In the genomic region with DNA sequence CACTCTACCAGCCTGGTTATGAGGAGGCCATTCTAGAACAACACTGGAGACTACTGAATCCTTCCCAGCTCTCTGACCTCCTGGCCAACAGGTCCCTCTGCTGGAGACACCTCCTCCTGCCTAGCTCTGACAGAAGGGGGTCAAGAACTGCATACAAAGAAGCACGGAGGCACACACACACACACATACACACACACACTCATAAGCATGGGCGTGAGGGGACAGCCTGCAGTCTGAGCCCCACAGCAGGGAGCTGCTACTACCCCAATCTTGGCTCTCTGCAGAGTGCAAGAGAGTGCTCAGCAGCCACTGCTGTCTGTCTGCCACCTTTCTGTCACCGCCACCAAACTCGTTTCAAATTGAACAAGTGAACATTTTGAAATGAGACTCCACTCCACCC, we compare ENCODE assay signal across 9 mouse cellular contexts.
DNase-seq lines count a peak whose midpoint lies in the region; ATAC-seq and TF ChIP-seq lines count a peak whose summit lies in the region.
"Had no signal": no experiment of that assay in that cellular context is flagged by ENCODE, and none has a peak within 500 bp of the region (broad histone marks: within the 10 kb centered on the region; RNA-seq: fewer than 3 reads in every experiment).

No protein-coding gene starts in this region.

- peaks cover 16% of the 10 kb centered on the region for H3K4me1 ChIP-seq in forebrain, postnatal 0 days (ENCODE audit: insufficient read depth)
- H3K4me1 ChIP-seq in lung, embryonic 15.5 days: peaks cover 14% of the 10 kb centered on the region
- H3K4me1 ChIP-seq in stomach, embryonic 15.5 days: no peaks in the 10 kb centered on the region

- H3K9me3 ChIP-seq in forebrain, postnatal 0 days (ENCODE audit: low read length): no peaks in the 10 kb centered on the region
- H3K9me3 ChIP-seq in lung, embryonic 15.5 days: no peaks in the 10 kb centered on the region
- no peaks in the 10 kb centered on the region for H3K9me3 ChIP-seq in stomach, embryonic 15.5 days

- peak; percentile 31; the same call in 1 of the 2 replicates for TF ChIP-seq CTCF in layer of hippocampus, adult 2 months (conservative IDR thresholded peaks at IDR 0.05)
- peak; percentile 35; the same call in 1 of the 2 replicates for TF ChIP-seq CTCF in forebrain, postnatal 0 days (IDR thresholded peaks at IDR 0.05; ENCODE audit: low read depth)

- no peak for DNase-seq in layer of hippocampus, adult 2 months (ENCODE audit: low spot score in 2 of 2)
- no peak for DNase-seq in layer of hippocampus, adult 9-11 months
- DNase-seq in forebrain, postnatal 0 days: peak; percentile 80
- DNase-seq in ovary, postnatal 10 days (ENCODE audit: low spot score): no peak
- DNase-seq in layer of hippocampus, postnatal 36 days: no peak

- H3K27ac ChIP-seq in layer of hippocampus, adult 2 months: peak overlapping the region; percentile 39; the same call in 1 of the 2 replicates
- peak overlapping the region; percentile 96 for H3K27ac ChIP-seq in forebrain, postnatal 0 days (ENCODE audit: low read depth, low read length)
- peak overlapping the region; percentile 75 for H3K27ac ChIP-seq in lung, embryonic 15.5 days
- peak overlapping the region; percentile 57 for H3K27ac ChIP-seq in stomach, embryonic 15.5 days

- no peaks in the 10 kb centered on the region for H3K27me3 ChIP-seq in forebrain, postnatal 0 days (ENCODE audit: insufficient read depth, low read length)
- H3K27me3 ChIP-seq in lung, embryonic 15.5 days: no peaks in the 10 kb centered on the region; the same call in 1 of the 2 replicates
- H3K27me3 ChIP-seq in stomach, embryonic 15.5 days (replicated peaks): no peaks in the 10 kb centered on the region

- no peak overlapping the region for H3K9ac ChIP-seq in forebrain, postnatal 0 days
- H3K9ac ChIP-seq in lung, embryonic 15.5 days: no peak overlapping the region
- no peak overlapping the region for H3K9ac ChIP-seq in stomach, embryonic 15.5 days

- 4% methylated on average over 4 of the region's 4 CpGs for WGBS in forebrain, postnatal 0 days
- 14% methylated on average over 4 of the region's 4 CpGs for WGBS in lung, embryonic 15.5 days
- WGBS in stomach, embryonic 15.5 days: 18% methylated on average over 4 of the region's 4 CpGs

- ATAC-seq in forebrain, postnatal 0 days: peak; percentile 90
- peak; percentile 95 for ATAC-seq in lung, embryonic 15.5 days (ENCODE audit: borderline replicate concordance, extremely low read depth, low FRiP score, low TSS enrichment)
- no peak for ATAC-seq in stomach, embryonic 15.5 days (ENCODE audit: insufficient read depth, low FRiP score, low read depth)
- ATAC-seq in inflammation-experienced regulatory T-cells, adult 6 months: no peak

- H3K36me3 ChIP-seq in forebrain, postnatal 0 days (ENCODE audit: insufficient read depth): no peaks in the 10 kb centered on the region
- H3K36me3 ChIP-seq in lung, embryonic 15.5 days: no peaks in the 10 kb centered on the region
- H3K36me3 ChIP-seq in stomach, embryonic 15.5 days: no peaks in the 10 kb centered on the region

- no peak overlapping the region for H3K4me2 ChIP-seq in forebrain, postnatal 0 days (ENCODE audit: low read depth)
- H3K4me2 ChIP-seq in lung, embryonic 15.5 days: no peak overlapping the region
- H3K4me2 ChIP-seq in stomach, embryonic 15.5 days: no peak overlapping the region

- H3K4me3 ChIP-seq in layer of hippocampus, adult 2 months: no peak overlapping the region
- no peak overlapping the region for H3K4me3 ChIP-seq in forebrain, postnatal 0 days (ENCODE audit: low read depth, low read length)
- H3K4me3 ChIP-seq in lung, embryonic 15.5 days: no peak overlapping the region
- H3K4me3 ChIP-seq in stomach, embryonic 15.5 days (replicated peaks): no peak overlapping the region
- H3K4me3 ChIP-seq: myocyte had no signal

Comparison
In these comparisons a context has a peak if more than half of its experiments do, and no peak if none do; other contexts are left out.
1. H3K27ac ChIP-seq: peak in every context shown above with its lines; median percentile 96 in forebrain, postnatal 0 days; 75 in lung, embryonic 15.5 days; 57 in stomach, embryonic 15.5 days; 39 in layer of hippocampus, adult 2 months.
2. ATAC-seq: peak in forebrain, postnatal 0 days (single experiment) and lung, embryonic 15.5 days (single experiment); none in stomach, embryonic 15.5 days (single experiment) and inflammation-experienced regulatory T-cells, adult 6 months (single experiment).